Mouse (Mus musculus) large intestine, adult 2 months (tissue): ENCODE results near the gene Lnx2. TPM values are rescaled to one million over a fixed set of nuclear protein-coding genes. Genes with fewer than 3 reads are reported as not detected.
A peak's percentile ranks its signal among the peaks of the same experiment; 100 is the strongest.

Experiments
- DNase-seq: peaks from one replicate; pipeline ENCODE4 v3.0.0-alpha.2; 2012; ENCODE audit warnings: low read depth, low spot score
- WGBS: fragments of 180-500 bp; shearing (Covaris S2); methylation state at CpG from one replicate; pipeline ENCODE4 v1.1.7; 2018; 5-methylcytosine and 5-hydroxymethylcytosine counted together
- polyA plus RNA-seq: library from polyadenylated mRNA; depleted of rRNA; stranded (reverse); fragments of >200 nt; gene quantifications from 2 replicates; pipeline ENCODE4 v1.2.3, GENCODE M21; 2012

Lnx2 gene
- polyA plus RNA-seq, 1 experiment: 12.9 TPM

DNA sequence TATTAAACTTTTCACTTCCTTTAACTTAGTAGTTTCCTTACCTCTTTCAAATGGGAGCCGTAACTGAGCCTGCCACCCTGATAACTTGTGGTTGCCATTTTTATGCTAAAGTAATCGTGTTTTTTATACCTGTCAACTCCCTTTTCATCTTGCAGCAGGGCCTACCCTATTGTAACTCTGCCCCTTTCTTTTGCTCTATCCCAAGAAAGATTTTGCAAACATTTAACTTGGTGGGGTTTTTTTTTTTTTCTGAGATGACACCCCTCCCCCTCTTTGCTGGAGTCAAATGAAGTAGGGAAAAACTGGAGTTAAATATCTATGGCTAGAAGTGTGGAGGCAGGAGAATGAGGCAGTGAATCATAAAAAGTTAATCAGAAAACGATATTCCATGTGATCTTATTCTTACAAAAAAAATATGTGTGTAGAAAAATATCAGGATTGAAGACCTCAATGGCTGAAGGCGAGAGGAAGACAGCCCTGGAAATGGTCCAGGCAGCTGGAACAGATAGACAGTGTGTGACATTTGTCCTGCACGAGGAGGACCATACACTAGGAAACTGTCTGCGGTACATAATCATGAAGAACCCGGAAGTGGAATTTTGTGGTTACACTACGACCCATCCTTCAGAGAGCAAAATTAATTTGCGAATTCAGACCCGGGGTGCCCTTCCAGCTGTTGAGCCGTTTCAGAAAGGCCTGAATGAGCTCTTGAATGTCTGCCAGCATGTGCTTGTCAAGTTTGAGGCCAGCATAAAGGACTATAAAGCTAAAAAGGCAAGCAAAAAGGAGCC lies 1.9 kb upstream of the Lnx2 start:
- no peak for DNase-seq
- 21% methylated on average over 11 of the region's 11 CpGs for WGBS

DNA sequence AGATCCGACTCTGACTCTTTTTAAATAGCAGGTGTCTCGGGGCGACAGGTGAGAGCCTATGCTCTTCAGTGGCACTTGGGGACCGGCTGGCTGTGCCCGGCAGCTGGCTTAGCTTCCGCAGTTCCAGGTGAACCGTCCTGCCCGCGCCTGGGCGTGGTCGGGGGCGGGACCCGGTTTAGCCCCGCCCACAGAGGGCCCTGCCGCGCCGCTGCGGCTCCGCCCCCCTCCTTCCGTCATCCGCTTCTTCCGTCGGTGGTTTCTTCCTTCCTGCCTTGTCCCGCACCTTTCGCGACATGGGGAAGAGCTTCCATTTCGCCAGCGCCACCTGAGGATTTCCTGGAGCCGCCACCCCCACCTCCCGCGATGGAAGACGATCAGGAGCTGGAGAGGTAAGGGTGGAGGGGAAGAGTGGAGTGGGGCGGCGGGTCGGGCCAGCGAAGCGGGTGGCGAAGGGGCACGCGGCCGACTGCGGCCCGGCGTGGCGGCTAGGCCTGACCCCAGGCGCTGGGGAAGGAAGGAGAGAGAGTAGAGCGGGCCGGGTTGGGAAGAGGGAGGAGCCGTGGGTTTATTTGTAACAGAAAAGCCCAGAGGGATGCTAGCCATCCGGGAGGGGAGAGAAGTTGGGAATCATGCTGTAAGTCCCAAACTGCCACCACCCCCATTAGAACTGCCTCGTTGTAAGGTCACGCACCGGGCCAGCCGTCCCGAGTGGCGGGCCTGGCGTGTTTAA lies 1.1 kb upstream of the Lnx2 start:
- DNase-seq: peak; percentile 67

DNA sequence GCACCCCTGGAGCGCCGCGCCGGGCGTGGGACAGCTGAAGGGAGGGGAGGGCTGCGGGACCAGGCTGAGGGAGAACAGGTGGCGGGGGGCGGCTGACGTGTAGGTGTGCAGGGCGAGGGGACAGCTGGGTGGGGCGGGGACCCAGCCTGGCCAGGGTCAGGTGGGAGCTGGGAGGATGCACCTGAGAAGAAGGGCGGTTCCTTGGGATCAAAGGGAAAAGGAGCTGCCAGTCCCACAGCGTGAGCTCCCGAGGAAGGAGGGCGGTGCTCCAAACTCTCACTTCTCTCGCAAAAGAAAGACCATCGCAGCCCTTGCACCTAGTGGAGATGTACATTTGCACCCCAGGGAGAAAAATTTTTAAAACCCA lies 396 bp upstream of the Lnx2 start, which contains the start of gene Polr1d:
Gene Polr1d, plus strand, starts transcription at position 252 of the 367 bp plus-strand sequence.
- under 1% methylated on average over 17 of the region's 17 CpGs for whole genome bisulfite sequencing
- DNase-seq: no peak

More for the DNA sequence above, 1.1 kb upstream of the Lnx2 start:
- under 1% methylated on average over 57 of the region's 57 CpGs for WGBS

DNA sequence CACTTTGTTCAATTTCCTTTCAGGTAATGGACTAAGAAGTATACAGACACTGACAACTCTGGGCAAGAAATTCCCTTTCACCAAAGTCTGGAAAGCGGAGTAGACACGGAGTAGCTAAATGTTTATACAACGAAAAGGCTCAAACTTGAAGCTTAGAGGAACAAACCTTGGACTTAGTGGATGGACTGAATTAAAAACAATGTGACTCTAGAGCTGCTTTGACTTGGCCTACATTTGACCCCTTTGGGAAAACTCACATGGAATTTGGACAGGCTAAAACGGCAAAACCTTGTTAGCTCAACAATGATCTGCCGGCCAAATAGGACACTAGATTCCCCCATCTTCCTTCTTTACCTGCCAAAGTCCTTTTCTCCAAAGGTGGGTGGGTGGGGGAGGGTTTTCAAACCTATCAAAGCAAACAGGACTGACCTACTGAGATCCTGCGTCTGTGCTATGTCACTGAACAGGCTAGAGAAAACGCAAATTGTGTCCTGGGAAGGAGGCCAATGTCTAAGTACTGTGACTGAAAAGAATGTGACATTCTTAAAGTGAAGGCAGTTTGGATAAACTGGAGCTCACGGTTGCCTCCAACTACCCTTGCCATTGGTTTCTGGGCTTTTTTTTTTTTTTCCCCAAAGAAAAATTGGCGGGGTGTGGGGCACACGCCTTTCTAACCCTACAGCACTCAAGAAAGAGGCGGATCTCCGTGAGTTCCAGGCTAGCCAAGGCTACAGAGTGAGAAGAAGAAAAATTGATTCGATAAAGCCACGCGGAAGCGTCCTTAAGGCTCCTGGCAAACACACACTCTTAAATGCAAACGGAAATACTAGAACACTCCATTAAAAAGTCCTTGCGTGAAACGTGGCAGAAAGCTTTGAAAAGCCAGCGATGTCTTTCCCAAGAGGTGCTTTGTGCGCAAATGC lies 1.0 kb downstream of the Lnx2 start:
- WGBS: 9% methylated on average over 21 of the region's 21 CpGs
- no peak for DNase-seq

DNA sequence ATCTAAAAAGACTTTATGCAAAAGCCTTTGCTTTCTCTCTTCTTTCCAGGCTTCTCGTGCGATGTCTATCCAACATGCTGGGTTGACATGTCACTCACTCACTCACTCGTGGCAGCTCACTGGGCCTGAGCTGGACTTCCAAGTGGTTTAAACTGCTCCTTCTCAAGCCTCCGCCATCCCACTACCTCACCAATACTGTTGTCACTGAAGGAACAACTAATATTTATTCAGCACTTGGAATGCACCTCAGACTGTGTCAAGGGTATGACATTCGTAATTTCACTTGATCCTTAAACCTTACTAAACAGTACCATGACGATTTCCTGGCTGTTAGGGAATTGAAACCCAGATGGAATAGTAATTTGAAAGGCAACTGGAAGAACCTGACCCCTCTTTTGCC lies 2.6 kb downstream of the Lnx2 start:
- no peak for DNase-seq
- WGBS: 71% methylated on average over 6 of the region's 6 CpGs

DNA sequence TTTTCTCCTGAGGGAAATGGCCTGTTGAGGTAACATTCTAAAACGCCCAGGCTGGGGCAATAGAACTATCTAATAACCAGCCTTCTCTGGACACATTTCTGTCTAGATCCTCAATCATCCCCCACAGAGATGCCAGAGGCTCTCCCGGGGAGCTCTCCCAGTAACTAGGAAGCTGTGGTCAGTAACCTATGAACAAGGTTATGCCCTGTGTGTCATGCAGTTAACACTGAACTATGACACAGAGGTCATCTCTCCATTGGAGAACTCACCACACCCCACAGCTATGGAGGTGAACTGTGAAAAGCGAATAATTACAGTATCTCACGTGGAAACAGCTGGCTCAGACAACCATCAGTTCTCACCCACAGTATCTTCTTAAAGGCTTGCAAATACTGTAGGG lies 4.5 kb downstream of the Lnx2 start:
- WGBS: 50% methylated on average over 4 of the region's 4 CpGs
- DNase-seq: no peak

DNA sequence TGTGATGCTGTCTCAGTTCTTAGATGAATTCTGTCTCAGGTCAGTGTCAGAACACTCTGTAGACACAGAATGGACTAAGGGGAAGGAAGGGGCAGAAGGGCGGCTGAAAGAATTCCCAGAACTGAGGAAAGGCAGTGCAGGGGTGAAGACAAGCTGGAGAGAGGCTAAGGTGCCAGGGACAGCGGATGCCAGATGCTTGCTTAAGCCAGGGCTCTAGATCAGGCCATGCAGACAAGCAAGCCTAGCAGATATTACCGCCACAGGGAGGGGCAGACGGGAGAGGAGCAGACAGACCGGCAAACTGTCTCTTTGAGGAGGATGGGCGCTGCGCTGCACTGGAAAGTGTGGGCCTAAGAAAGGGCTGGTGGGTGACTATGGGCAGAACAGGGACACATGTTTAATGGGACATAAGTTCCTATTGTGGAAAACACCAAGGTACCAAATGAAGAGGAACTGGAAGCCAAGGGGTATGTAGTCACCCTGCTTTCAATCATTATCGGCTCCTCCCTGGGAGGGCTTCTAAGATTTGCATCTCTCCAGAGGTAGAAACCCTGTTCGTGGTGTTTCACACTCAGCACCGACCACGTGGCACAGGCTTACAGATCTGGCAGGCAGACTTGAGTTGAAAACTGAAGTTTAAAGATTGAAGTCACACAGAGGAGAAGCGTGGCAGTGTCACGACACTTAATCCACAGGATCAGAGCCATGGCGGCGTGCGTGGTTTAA lies 5.4 kb downstream of the Lnx2 start:
- WGBS: 69% methylated on average over 16 of the region's 16 CpGs
- DNase-seq: no peak

DNA sequence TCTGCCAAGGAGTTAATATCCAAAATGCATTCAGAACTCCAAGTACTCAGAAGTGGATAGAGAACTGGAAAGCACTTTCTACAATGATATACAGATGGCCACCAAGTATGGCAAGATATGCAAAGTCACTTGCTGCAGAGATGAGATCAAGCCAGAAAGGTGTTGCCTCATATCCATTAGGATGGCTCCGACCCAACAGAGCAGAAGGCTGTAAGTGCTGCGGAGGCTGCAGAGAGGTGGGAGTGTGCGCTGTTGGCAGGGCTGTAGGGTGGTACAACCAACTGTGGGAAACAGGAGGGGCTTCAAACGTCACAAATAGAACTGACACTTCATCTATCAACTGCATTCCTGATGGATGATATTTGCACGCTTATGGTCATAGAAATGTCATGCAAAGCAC lies 7.5 kb downstream of the Lnx2 start:
- DNase-seq: no peak
- 79% methylated on average over 5 of the region's 5 CpGs for WGBS

DNA sequence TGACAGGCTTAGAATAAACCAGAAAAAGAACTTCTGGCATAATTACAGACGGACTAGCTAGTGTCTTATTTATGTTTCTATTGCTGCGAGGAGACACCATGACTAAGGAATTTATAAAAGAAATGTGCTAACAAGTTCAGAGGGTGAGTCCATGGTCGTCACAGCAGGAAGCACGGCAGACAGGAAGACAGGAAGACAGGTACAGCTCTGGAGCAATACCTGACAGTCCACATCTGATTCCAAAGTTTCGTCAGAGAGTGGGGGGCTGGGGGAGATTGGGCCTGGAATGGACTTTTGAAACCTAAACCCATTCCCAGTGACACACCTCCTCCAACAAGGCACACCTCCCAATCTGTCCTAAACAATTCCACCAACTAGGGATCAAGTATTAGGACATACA lies 9.4 kb downstream of the Lnx2 start:
- WGBS: 54% methylated on average over 5 of the region's 5 CpGs
- DNase-seq: no peak

DNA sequence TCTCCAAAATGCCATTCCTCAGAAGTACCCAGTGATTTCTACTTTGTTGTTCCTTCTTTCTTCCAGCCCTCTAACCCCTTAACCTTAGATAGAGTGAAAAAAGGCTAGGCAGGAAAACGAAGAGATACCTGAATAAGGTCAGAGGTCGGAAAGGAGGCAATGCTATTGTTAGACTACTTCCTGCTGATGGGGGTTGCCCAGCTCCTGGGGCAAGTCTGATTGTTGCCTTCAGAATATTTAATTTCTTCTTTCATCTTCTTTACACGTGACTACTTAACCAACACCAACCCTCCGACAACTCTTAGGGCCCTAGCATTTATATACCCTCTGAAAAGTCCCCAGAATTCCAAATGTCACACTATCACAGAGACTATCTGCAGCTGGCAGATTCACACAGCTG lies 10.3 kb downstream of the Lnx2 start:
- WGBS: 73% methylated on average over 4 of the region's 4 CpGs

DNA sequence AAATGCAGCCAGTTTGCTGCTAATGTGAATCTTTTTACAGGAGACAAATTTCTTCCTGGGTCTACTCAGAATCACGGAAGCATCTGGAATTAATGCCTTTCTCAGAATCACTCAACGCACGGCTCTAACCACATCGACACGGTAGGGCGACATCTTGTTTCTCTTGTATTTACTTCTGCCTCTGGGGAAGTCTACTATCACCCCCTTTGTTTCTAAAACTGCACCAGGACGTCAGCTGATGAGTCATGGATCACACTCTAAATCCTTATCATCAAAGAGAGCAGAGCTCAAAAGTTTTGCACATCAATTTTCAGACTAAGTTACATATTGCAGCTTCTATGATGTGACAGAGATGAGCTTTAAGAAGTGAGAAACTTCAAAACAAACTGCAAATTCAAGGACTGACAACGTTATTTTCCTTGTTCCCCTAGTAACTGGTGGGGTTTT lies 13.1 kb downstream of the Lnx2 start:
- no peak for DNase-seq
- 65% methylated on average over 8 of the region's 8 CpGs for WGBS

More for the DNA sequence above, 10.3 kb downstream of the Lnx2 start:
- DNase-seq: no peak

DNA sequence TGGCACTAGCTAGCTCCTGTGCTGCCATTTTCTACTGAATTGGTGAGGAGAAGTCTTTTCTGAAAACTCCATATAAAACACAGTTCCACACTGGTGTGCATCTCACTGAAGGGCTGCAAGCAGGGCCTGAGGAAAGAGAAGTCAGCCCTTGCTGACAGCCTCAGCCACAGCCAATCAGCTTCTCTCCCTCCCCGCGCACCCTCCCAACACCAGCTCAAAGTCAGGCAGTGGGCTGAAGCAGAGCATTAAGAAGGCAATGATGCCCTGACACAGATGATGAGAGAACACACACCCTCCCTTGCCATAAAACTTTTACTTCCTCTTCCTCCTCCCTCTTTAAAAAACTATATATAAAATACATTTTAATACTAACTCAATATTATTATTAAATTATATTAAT lies 16.4 kb downstream of the Lnx2 start:
- 63% methylated on average over 2 of the region's 2 CpGs for WGBS
- DNase-seq: no peak

DNA sequence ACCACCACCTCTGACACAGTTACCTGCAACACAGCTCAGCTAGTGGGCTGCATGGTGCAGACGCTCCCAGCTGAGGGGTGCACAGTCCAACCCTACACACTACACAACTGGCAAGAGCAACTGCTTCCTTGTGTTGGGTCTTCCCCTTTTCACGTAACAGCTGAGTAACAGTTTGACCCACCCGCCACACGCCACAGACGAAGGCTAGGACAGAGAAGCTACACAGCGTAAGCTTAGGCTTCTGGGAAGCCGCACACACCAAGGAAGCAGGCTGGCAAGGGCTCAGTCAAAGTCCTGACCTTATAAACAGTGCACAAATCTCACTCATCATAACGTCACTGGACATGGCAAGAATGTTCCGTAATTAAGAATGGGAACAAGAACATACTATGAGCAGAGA lies 17.1 kb downstream of the Lnx2 start:
- WGBS: 36% methylated on average over 9 of the region's 9 CpGs
- no peak for DNase-seq

DNA sequence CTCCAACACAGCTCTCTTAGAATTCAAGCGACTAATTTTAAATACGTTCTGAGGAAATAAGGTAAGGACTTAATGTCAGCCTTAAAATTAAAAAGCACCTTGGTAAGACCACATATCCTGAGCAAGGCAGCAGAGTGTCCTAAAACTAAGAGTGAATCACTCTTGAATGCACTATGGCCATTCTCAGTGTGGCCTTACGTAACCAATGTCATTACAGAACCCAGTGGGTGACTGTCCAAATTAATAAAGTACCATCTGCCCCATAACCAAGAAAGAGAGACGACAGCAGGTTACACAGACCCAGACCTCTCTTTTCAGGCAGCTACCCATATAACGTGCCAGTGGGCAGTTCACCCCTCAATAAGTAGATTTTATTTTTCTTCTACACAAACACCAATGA lies 17.7 kb downstream of the Lnx2 start:
- WGBS: 90% methylated on average over 5 of the region's 5 CpGs

DNA sequence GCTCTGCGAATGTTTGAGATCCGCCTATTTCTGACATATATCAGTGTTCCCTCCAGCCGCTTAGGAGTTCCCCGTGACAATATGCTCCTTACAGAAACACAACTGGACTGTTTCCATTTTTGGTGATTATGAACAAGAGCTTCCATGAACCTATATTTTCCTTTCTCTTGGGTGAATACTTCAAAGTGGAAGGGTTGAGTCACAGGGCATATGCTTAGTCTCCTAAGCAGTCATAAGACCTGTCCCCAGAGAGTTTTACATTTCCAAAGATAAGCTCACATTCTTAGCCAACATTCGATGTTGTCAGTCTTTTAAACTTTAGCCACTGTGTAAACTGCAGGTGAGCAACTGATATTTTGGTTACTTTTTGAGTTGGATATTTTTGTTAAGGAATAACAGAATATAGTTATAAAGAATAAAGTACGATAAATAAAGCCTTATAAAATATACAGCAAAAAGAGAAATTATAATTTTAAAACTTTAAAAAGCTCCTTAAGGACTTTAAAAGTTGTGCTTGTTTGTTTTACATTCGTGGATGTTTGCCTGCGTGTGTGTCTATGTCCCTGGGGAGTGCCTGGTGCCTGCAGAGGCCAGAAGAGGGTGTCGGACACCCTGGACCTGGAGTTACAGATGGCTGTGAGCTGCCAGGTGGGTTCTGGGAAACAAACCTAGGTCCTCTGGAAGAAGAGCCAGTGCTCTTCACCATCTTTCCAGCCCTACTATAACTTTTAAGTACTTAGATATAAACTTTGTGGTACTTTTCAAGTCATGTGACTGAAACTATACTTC lies 18.6 kb downstream of the Lnx2 start:
- WGBS: 31% methylated on average over 9 of the region's 9 CpGs
- no peak for DNase-seq

More for the DNA sequence above, 17.7 kb downstream of the Lnx2 start:
- no peak for DNase-seq

DNA sequence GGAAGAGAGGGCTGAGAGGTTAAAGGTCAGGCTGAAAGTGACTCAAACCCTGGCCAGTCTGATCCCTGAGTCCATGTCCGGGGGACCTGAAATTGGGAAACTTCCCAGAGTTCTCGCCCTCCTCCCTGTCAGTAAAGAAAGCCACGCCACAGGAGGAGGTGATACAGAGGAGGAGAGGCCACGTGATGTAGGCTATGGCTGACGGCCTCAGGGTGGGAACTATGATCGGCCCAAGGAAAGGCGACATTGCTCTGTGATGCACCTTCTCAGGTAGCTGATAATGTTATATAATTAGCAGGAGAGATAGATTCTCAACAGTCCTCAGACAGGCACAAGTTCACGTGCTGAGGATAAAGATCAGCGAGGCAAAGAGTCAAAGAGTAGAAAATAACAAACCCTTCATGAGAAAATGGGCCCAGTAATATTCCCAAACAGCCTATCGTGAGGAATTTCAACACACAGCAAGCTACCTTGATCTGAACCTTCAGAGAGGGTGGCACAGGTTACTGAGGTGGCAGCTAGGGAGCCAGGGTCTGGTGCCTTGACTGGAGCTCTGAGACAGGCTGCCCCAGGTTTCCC lies 19.6 kb downstream of the Lnx2 start:
- 68% methylated on average over 10 of the region's 10 CpGs for WGBS
- no peak for DNase-seq

DNA sequence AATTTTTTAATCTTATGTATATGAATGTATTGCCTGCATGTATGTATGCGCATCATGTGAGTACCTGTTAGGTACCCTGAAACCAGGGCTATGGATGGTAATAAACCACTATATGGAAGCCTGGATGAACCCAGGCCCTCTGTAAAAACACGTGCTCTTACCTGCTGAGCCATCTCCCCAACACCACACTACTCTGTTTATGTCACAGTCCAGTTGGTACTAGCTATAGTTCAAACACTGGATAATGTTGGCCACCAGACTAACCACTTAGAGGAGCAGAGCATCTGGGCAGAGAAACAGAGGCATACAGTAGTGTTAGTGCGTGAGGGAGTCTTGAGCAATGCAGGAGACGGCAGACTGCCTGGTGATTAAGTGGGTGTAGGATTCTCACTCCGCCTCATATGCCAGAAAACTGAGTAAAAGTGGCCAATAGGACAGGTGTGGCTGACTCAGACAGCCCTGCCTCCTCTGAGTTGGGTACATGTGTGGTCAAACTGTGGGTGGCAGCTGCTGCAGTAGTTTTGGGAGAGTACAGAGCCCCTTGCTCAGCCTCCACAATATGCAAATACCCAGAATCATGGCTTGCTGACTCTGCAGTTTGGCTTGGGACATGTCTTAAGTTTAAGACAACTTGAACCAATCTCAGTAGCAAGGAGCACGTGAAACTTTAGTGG lies 20.7 kb downstream of the Lnx2 start:
- whole genome bisulfite sequencing: 42% methylated on average over 6 of the region's 6 CpGs
- no peak for DNase-seq

DNA sequence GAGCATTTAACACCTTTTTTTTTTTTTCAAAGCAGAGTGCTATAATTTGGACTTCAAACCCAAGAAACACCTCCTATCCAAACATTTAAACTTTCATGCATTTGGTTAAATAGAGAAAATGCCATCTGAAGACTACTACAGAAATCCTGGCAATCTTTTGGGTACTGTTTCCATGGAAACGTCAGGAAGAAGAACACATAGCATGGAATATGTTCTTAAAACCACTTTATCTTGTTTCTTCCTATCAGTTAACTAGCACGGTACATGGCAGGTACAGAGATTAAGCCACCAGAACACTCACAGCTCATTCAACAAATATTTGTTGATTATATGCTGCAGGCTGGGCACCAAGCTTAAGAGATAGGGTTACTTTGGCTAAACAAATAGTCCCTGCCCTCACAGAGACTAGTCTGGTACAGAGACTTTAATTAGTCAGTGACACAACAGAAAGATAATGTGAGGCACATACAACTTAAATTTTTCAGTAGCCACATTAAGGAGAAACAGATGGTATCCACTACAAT lies 21.6 kb downstream of the Lnx2 start:
- WGBS: 45% methylated on average over 2 of the region's 2 CpGs
- no peak for DNase-seq
